Mouse (Mus musculus) C2C12 (cell line): ENCODE data around the gene Olfr1393.

Source experiments
- CTCF ChIP-seq: IDR thresholded peaks from one replicate; pipeline ENCODE4 v1.5.1; 2011; ENCODE audit not compliant: control insufficient read depth, insufficient read depth, insufficient read length
- MYOG ChIP-seq: IDR thresholded peaks from one replicate; pipeline ENCODE4 v1.6.1; 2011; ENCODE audit not compliant: control insufficient read depth, insufficient read length; ENCODE audit errors: extremely low read depth
- USF1 ChIP-seq: IDR thresholded peaks from one replicate; pipeline ENCODE4 v1.6.1; 2011; ENCODE audit warnings: low read depth, mild to moderate bottlenecking, control low read depth, moderate library complexity

- TF ChIP-seq CTCF (no peak), USF1 (no peak), MYOG (no peak)
Measured at GRCm38 (mm10) chr11:49251380-49251761, 26.7 kb upstream of the Olfr1393 start.
